Mouse (Mus musculus) limb, embryonic 15.5 days (tissue): ENCODE results near the gene Nradd. TPM values are rescaled to one million over a fixed set of nuclear protein-coding genes. Genes with fewer than 3 reads are reported as not detected.
A peak's percentile ranks its signal among the peaks of the same experiment; 100 is the strongest.

Experiments
- ATAC-seq: fragments of 200-750 bp; cut with Nextera tagmentation; 2 replicates; pipeline ENCODE4 v1.8.0; 2017; ENCODE audit warnings: low read depth, moderate TSS enrichment; ENCODE audit not compliant: insufficient number of reproducible peaks, low FRiP score, low TSS enrichment
- H3K27ac ChIP-seq: fragments of 300-500 bp; sonication (generic); 2 replicates; pipeline ENCODE4 v1.5.1; 2015; ENCODE audit warnings: moderate library complexity, mild to moderate bottlenecking, inconsistent platforms
- H3K27me3 ChIP-seq: fragments of 300-500 bp; sonication (generic); 2 replicates; pipeline ENCODE4 v1.6.1; 2015; ENCODE audit warnings: inconsistent platforms
- H3K36me3 ChIP-seq: fragments of 300-500 bp; sonication (generic); 2 replicates; pipeline ENCODE4 v1.6.1; 2015; ENCODE audit warnings: inconsistent platforms
- H3K4me1 ChIP-seq: fragments of 300-500 bp; sonication (generic); 2 replicates; pipeline ENCODE4 v1.6.1; 2015; ENCODE audit warnings: inconsistent platforms
- H3K4me2 ChIP-seq: fragments of 300-500 bp; sonication (generic); 2 replicates; pipeline ENCODE4 v1.6.1; 2015; ENCODE audit warnings: mild to moderate bottlenecking, inconsistent platforms
- H3K4me3 ChIP-seq: fragments of 300-500 bp; sonication (generic); 2 replicates; pipeline ENCODE4 v1.5.1; 2015; ENCODE audit warnings: mild to moderate bottlenecking, inconsistent platforms
- H3K9ac ChIP-seq: fragments of 300-500 bp; sonication (generic); 2 replicates; pipeline ENCODE4 v1.6.1; 2015; ENCODE audit warnings: inconsistent platforms
- H3K9me3 ChIP-seq: fragments of 300-500 bp; sonication (generic); 2 replicates; pipeline ENCODE4 v1.6.1; 2016; ENCODE audit warnings: inconsistent platforms
- WGBS: fragments of 180-500 bp; shearing (Covaris S2); methylation state at CpG from one replicate; pipeline ENCODE4 v1.1.7; 2015; 5-methylcytosine and 5-hydroxymethylcytosine counted together
- polyA plus RNA-seq: library from polyadenylated mRNA; unstranded; fragments of >200 nt; fragmentation: Nextera tagmentation; extraction: Ambion mirVana; gene quantifications from 2 replicates; pipeline ENCODE4 v1.2.1, GENCODE M21; 2015

The Nradd gene
- polyA plus RNA-seq, 1 experiment from 2014 or later: 43.5 TPM

DNA sequence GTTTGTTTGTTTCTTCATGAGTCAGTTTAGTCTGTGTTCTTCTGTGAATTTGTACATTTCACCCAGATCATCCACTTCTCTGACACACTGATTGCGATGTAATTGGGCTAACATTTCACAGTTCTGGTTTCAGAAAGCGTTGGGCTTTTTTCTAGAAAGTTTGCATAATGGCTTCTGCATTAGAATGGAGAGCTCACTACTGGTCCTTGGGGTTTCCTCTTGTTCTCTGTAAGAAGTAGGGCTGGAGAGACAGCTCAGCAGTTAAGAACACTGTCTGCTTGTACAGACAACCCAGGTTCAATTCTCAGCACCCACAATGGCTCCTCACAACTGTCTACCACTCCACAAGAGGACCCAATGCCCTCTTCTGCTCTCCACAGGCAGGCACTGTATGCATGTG, 36.0 kb upstream of the Nradd start:
- H3K27ac ChIP-seq: no peak overlapping the region
- no peak for ATAC-seq
- peaks cover 12% of the 10 kb centered on the region for H3K4me1 ChIP-seq
- H3K4me3 ChIP-seq: no peak overlapping the region
- 0 out of 2 replicates have a peak, but pooled peaks cover 8% of the 10 kb centered on the region for H3K36me3 ChIP-seq
- no peak overlapping the region for H3K4me2 ChIP-seq
- no peaks in the 10 kb centered on the region for H3K9me3 ChIP-seq
- 78% methylated on average over 2 of the region's 2 CpGs for WGBS
- no peak overlapping the region for H3K9ac ChIP-seq
- no peaks in the 10 kb centered on the region for H3K27me3 ChIP-seq

DNA sequence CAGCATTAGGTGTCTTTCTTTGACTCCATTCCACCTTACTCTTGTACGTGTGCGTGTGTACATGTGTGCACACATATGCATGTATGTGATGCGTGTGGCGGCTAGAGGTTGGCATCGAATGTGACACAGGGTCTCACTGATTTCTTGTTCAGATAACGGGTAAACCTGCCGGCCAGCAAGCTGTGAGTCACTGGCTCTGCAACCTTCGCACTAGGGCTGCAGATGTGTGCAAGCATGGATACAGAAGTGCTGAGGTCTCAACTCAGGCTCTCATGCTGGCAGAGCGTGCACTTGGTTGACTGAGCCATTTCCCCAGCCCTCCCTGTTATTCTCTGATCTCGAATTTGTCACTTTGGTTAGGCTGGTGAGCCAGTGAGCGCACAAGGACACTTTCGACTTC, 35.3 kb upstream of the Nradd start:
- H3K9me3 ChIP-seq: no peaks in the 10 kb centered on the region
- ATAC-seq: no peak
- H3K4me2 ChIP-seq: no peak overlapping the region
- no peak overlapping the region for H3K27ac ChIP-seq
- WGBS: 90% methylated on average over 12 of the region's 12 CpGs
- no peaks in the 10 kb centered on the region for H3K27me3 ChIP-seq
- 0 out of 2 replicates have a peak, but pooled peaks cover 8% of the 10 kb centered on the region for H3K36me3 ChIP-seq
- H3K4me3 ChIP-seq: no peak overlapping the region
- H3K4me1 ChIP-seq: peaks cover 15% of the 10 kb centered on the region
- H3K9ac ChIP-seq: no peak overlapping the region

DNA sequence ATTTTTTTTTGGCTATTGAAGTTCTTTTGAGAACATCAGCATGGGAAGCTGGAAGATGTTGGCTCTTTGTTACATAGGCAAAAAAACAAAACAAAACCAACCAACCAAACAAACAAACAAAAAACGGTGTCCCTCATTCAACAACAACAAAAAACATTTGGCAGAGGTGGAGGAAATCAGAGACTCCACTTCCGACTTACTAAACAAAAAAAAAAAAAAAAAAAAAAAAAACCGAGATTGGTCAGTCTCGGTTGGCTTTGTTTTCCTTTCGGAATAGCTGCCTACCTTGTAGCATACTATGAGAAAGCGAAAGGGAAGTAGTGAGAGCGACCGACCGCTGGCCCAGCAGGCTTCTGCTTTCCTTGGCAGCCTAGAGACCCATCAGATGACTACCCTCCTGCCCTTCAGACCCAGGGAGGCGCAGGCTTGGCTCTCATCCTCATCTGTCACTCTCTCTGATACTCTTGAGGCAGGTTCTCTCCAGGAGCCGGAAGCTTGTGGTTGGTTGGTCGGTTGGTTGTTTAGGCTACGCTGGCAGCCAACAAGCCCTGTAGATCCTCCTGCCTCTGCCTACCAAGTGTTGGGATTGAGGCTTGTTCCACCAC, 33.3 kb upstream of the Nradd start:
- H3K4me2 ChIP-seq: peak overlapping the region; percentile 62
- H3K27ac ChIP-seq: no peak overlapping the region
- no peaks in the 10 kb centered on the region for H3K9me3 ChIP-seq
- no peak overlapping the region; the same call in 1 of the 2 replicates for H3K9ac ChIP-seq
- peak overlapping the region; percentile 83 for H3K4me3 ChIP-seq
- WGBS: 82% methylated on average over 13 of the region's 13 CpGs
- peaks cover 32% of the 10 kb centered on the region for H3K4me1 ChIP-seq
- 0 out of 2 replicates have a peak, but pooled peaks cover 8% of the 10 kb centered on the region for H3K36me3 ChIP-seq
- ATAC-seq: no peak
- H3K27me3 ChIP-seq: peaks cover 16% of the 10 kb centered on the region

DNA sequence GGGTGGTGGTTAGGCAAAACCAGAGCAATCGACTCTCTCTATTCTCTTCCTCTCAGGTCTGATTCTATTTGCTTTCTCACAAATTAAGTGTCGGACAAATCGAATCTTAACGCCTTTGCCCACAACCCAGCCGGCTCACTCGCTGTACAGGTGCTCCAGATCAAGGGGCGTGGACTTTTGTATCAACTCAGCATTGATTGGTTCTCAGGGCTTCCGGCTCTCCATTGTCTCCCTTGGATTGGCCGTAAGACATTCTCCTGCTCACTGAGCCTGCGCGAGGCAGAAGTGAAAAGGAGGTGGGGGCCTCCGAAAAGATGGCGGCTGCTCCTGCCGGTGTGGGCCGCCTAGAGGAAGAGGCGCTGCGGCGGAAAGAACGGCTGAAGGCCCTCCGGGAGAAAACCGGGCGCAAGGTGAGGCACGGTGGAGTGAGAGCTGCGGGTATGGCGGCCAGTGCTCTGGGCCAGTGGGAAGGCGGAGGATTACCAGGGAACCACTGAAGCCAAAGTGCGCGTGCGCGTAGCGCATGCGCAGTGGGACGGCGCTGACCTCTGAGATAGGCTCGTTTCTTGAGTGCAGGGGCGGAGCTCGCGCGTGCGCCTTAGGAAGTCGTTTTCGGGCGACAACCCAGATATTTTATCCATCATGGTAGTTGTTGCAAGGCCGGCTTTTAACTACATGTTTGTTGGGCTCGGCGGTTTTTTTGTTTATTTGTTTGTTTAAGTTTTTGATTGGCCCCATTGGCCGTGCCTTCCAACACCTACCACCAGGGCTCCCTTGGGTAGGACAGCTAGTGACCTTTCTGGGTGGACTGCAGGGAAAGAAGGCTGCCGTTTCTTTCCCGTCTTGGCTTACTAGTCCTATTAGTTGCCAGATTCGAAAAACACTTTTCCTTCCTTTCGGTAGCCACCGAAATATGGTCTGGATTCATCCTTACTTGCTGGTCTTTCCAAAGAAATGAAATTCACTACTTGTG, 32.3 kb upstream of the Nradd start, which contains the start of gene Ccdc12:
Ccdc12 (plus strand) TSS at position 255 of the 973 bp plus-strand sequence.
- under 1% methylated on average over 52 of the region's 52 CpGs for WGBS
- peak within 1 kb of the TSS; percentile 91 for H3K27ac ChIP-seq
- H3K9ac ChIP-seq: peak within 1 kb of the TSS; percentile 73
- 0 out of 2 replicates have a peak, but pooled peaks cover 8% of the 10 kb centered on the region for H3K36me3 ChIP-seq
- no peaks in the 10 kb centered on the region for H3K9me3 ChIP-seq
- ATAC-seq: peak; percentile 94
- H3K4me2 ChIP-seq: peak within 1 kb of the TSS; percentile 62
- peak within 1 kb of the TSS; percentile 83 for H3K4me3 ChIP-seq
- H3K27me3 ChIP-seq: peaks cover 26% of the 10 kb centered on the region
- peaks cover 38% of the 10 kb centered on the region for H3K4me1 ChIP-seq

DNA sequence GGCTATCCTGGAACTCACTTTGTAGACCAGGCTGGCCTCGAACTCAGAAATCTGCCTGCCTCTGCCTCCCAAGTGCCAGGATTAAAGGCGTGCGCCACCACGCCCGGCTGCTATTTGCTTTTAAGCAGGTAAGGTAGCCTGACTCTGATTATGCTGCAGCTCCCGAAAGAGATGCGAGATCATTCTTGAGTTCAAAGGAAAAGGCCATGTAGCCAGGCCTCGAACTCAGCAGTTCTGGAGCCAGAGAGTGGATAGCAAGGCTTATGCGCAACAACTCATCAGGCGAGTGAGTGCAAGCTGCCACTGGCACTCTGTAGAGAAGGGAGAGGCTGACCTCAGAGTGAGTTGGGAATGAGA, 31.4 kb upstream of the Nradd start:
- Histone ChIP-seq H3K27me3 (peaks cover 34% of the 10 kb centered on the region), H3K4me3 (peak overlapping the region; percentile 83), H3K4me1 (peaks cover 38% of the 10 kb centered on the region), H3K9me3 (no peaks in the 10 kb centered on the region), H3K4me2 (peak overlapping the region; percentile 62), H3K27ac (peak overlapping the region; percentile 57), H3K36me3 (0 out of 2 replicates have a peak, but pooled peaks cover 8% of the 10 kb centered on the region), H3K9ac (no peak overlapping the region)
- no peak for ATAC-seq
- 83% methylated on average over 10 of the region's 10 CpGs for WGBS

DNA sequence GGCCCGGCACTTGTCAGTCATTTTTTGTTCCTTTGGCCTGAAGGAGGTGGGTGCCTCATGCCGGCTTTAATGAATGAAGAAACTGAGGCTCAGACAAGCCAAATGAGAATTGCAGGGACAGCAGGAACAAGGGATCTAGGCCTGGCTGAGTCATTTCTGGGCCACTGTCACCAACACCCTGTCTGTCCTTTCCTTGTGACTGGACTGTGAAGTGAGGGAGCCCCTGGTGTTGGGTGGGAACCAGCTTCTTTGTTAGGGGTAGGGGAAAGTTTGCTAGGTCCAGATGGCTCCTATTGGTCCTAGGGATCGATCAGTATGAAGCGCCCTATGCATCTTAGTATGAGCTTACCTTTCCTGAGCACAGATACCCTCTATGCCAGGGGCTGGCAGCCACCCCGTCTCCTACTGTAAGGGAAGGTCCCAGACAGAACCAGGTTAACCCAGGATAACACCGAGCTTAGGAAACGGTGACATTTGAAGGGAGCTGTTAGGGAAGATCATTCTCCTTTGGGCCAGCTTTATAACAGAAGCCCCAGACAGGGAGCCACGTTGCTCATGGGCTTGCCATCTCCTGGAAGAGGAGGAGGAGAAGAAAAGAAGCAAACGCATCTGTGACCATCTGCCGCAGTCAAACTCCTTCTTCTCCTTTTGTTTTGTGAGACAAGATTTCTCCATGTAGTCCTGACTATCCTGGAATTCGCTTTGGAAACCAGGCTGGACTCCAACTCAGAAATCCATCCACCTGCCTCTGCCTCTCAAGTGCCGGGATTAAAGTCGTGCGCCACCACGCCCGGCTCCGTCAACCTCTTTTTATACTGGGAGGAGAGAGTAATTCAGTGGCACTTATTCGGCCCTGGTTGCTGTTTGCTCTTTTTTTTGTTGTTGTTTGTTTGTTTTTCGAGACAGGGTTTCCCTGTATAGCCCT, 30.7 kb upstream of the Nradd start:
- Histone ChIP-seq H3K27me3 (peaks cover 37% of the 10 kb centered on the region), H3K4me3 (peak overlapping the region; percentile 58), H3K9me3 (no peaks in the 10 kb centered on the region), H3K36me3 (0 out of 2 replicates have a peak, but pooled peaks cover 8% of the 10 kb centered on the region), H3K4me2 (peak overlapping the region; percentile 99), H3K4me1 (peaks cover 38% of the 10 kb centered on the region), H3K9ac (no peak overlapping the region), H3K27ac (peak overlapping the region; percentile 38)
- 79% methylated on average over 19 of the region's 19 CpGs for WGBS
- no peak for ATAC-seq

DNA sequence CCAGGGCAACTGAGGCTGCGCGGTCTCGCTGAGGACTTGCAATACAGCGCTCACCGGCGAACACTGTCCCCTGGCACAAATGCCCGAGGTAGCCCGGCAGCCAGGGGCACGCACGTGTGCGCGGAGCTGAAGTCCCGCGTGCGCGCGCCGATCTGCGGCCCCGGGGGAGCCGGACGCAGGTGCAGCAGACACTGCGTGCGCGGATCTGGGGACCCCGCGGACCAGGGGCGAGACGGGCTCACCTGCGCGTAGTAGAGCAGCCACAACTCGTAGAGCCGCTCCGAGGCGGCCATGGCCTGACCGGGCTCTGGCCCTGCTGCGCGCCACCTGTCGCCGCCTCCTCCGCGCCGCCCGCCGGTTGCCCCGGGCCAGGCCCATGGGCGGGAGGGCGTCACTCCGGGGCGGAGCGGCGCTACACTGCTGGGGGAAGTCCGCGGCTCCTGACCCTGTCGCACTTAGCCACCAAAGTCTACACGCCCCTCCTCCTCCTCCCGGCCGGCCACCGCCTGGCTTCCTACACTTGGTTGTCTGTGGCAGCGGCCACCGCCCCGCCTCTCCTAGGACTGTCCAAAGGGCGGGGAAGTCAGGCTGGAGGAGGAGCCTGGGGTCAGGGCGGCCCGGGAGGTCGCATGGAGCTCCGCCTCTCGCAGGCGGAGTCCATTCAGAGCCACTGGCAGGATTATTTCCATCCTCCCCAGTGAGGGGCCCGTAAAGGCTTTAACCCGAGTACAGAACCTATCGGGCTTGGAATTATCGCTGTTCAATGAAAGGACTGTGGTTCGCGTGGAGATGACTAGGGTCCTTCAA, 29.6 kb upstream of the Nradd start, which contains the start of gene Nbeal2:
Nbeal2 (minus strand) TSS at position 507 of the 807 bp plus-strand sequence.
- H3K27me3 ChIP-seq: peaks cover 38% of the 10 kb centered on the region
- H3K9ac ChIP-seq: peak within 1 kb of the TSS; percentile 33; the same call in 1 of the 2 replicates

DNA sequence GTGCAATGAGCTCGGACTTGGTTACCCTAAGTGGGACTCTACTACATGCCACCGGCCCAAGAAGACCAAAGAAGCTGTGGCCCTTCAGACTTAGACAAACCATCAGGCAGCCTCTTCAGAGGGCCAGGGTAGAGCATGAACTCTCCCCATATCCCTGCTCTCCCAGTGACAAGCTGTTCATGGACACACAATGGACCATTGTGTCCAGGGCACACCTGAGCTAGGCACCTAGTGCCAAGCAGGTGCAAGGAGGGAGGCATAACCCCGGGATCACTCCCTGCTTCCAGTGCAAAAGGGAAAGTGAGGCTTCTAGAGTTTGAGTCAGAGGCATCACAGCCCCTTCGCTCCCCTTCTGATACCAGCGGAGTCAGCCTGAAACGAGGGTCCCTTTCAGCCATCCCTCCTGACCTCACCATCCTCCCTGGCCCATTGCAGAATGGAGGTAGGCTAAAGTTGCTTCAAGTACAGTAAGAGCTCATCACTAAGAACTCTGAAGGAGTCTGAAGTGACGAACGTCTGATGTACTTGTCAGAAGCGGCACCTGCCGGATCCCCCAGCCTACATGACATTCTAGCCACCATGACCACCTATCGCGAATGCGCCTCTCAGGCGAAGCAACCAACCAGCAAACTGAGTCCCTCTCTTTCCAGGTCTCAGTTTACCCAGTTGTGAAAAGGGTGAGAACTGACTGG, 28.9 kb upstream of the Nradd start:
- H3K27ac ChIP-seq: peak overlapping the region; percentile 63
- H3K4me3 ChIP-seq: peak overlapping the region; percentile 58
- ATAC-seq: no peak
- no peaks in the 10 kb centered on the region for H3K36me3 ChIP-seq
- peaks cover 38% of the 10 kb centered on the region for H3K4me1 ChIP-seq
- WGBS: 23% methylated on average over 14 of the region's 14 CpGs
- H3K9ac ChIP-seq: 0 out of 2 replicates have a peak overlapping the region, but pooled peaks have one; percentile 33
- H3K4me2 ChIP-seq: peak overlapping the region; percentile 99
- no peaks in the 10 kb centered on the region for H3K9me3 ChIP-seq
- H3K27me3 ChIP-seq: peaks cover 38% of the 10 kb centered on the region

More for the DNA sequence above, 29.6 kb upstream of the Nradd start, which contains the start of gene Nbeal2:
- Histone ChIP-seq H3K4me1 (peaks cover 38% of the 10 kb centered on the region), H3K9me3 (no peaks in the 10 kb centered on the region), H3K27ac (peak within 1 kb of the TSS; percentile 63), H3K4me3 (peak within 1 kb of the TSS; percentile 58), H3K4me2 (peak within 1 kb of the TSS; percentile 99), H3K36me3 (0 out of 2 replicates have a peak, but pooled peaks cover under 1% of the 10 kb centered on the region)
- under 1% methylated on average over 72 of the region's 75 CpGs for WGBS
- peak; percentile 78 for ATAC-seq

DNA sequence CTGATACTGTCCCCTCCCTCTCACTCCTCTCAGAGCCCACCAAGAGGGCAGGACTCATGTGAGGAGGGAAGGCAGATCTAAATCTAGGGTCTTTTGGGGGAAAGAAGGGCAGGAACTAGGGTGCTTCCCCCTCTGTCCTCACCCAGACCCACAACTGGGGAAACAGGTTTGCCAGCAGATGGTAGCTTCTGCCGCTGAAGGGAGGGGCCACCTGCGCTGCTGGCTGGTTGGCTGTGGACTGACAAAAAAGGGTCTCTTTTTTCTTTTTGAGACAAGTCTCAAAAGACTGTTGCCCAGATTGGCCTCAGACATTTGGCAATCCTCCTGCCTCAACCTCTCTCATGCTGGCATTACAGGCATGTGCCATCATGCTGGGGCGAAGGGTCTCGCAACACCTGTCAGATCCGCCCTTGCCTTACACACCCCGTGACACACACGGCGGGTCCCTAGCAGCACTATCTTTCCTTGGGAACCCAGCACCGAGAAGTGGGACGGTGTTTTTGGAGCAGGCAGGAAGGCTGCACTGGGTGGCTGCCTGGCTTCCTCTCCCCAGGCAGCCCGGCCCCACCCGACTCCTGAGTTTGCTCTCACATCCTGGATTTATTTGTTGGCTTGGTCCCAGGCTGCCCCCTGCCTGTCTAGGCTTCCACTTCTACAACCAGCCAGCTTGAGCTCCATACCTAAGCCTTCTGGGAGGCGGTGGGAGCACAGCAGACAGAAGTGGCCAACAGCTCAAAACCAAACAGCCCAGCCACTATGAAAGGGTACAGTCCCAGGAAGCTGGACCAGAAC, 27.9 kb upstream of the Nradd start:
- Histone ChIP-seq H3K36me3 (no peaks in the 10 kb centered on the region), H3K4me3 (peak overlapping the region; percentile 58), H3K9me3 (no peaks in the 10 kb centered on the region), H3K4me1 (peaks cover 34% of the 10 kb centered on the region), H3K27ac (peak overlapping the region; percentile 63), H3K9ac (no peak overlapping the region), H3K4me2 (peak overlapping the region; percentile 99), H3K27me3 (peaks cover 38% of the 10 kb centered on the region)
- 23% methylated on average over 13 of the region's 13 CpGs for WGBS
- no peak for ATAC-seq
